Mouse (Mus musculus): ENCODE data around the gene Dgki. TPM values are rescaled to one million over a fixed set of nuclear protein-coding genes. Genes with fewer than 3 reads are reported as not detected.

Gene Dgki
- polyA plus RNA-seq, 1 experiment from 2014 or later, result 0.88 TPM

DNA sequence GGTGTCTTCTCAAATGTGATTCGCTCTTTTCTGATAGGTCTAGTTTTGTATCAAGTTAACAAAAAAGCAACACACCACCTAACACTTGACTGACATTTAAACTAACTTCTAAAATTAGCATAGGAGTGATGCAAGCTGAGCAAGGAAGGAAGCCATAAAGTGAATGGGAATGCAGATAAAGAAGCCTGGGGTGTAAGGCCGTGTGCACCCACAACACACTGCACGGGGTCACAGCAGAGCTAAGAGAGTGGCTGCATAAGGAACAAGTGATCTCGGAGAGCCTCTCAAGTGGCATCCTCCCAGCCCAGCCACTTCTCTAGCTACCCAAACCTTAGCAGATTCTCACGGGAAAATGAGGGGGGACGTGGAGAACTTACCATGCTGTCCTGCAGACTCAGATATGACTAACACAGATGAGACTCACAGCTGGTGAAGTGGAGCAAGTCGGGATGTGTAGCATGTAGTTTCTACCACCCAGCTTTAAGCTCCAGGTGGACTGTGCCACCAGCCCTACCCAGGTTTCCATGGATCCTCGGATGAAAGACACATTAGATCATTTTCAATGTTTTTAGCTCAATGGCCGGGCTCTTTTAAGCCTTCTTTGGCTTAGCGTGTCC lies 38.6 kb downstream of the Dgki start:
- no peaks in the 10 kb centered on the region; the same call in 1 of the 2 replicates for H3K9me3 ChIP-seq (ENCODE audit: control insufficient read depth, low read length)
- H3K36me3 ChIP-seq (ENCODE audit: control insufficient read depth, insufficient read depth, low read length), result no peaks in the 10 kb centered on the region
- no peak overlapping the region for H3K4me3 ChIP-seq (ENCODE audit: control insufficient read depth in 1 of 2, insufficient read depth in 1 of 2, low read depth in 1 of 2, low read length in 2 of 2)
- 55% methylated on average over 10 of the region's 10 CpGs for WGBS
- H3K4me2 ChIP-seq (ENCODE audit: low read length), result no peak overlapping the region
- ATAC-seq (ENCODE audit: insufficient number of reproducible peaks, insufficient read depth, low FRiP score, low read depth), result no peak
- peaks cover 12 to 19% of the 10 kb centered on the region in 2 experiments for H3K4me1 ChIP-seq (ENCODE audit: control insufficient read depth in 2 of 2, insufficient read depth in 2 of 2, low read length in 2 of 2)
- H3K27me3 ChIP-seq (ENCODE audit: control insufficient read depth, insufficient read depth, low read length), result no peaks in the 10 kb centered on the region
- H3K27ac ChIP-seq (replicated peaks in 1 of 2; ENCODE audit: control insufficient read depth in 1 of 2, insufficient read depth in 1 of 2, low read depth in 2 of 2, low read length in 2 of 2), result no peak overlapping the region
- no peak overlapping the region for H3K9ac ChIP-seq (ENCODE audit: low read length)

GRCm38 (mm10) chr6:37258662-37259061 lies 41.3 kb downstream of the Dgki start:
- Histone ChIP-seq H3K9me3 (ENCODE audit: control insufficient read depth, low read length) (no peaks in the 10 kb centered on the region; the same call in 1 of the 2 replicates), H3K36me3 (ENCODE audit: control insufficient read depth, insufficient read depth, low read length) (no peaks in the 10 kb centered on the region), H3K27ac (replicated peaks in 1 of 2; ENCODE audit: control insufficient read depth in 1 of 2, insufficient read depth in 1 of 2, low read depth in 2 of 2, low read length in 2 of 2) (no peak overlapping the region), H3K4me1 (ENCODE audit: control insufficient read depth in 2 of 2, insufficient read depth in 2 of 2, low read length in 2 of 2) (peaks cover 16 to 31% of the 10 kb centered on the region in 2 experiments), H3K4me2 (ENCODE audit: low read length) (no peak overlapping the region), H3K9ac (ENCODE audit: low read length) (no peak overlapping the region), H3K27me3 (ENCODE audit: control insufficient read depth, insufficient read depth, low read length) (no peaks in the 10 kb centered on the region), H3K4me3 (ENCODE audit: control insufficient read depth in 1 of 2, insufficient read depth in 1 of 2, low read depth in 1 of 2, low read length in 2 of 2) (no peak overlapping the region)
- no peak for ATAC-seq (ENCODE audit: insufficient number of reproducible peaks, insufficient read depth, low FRiP score, low read depth)
- 83% methylated on average over 7 of the region's 7 CpGs for WGBS

DNA sequence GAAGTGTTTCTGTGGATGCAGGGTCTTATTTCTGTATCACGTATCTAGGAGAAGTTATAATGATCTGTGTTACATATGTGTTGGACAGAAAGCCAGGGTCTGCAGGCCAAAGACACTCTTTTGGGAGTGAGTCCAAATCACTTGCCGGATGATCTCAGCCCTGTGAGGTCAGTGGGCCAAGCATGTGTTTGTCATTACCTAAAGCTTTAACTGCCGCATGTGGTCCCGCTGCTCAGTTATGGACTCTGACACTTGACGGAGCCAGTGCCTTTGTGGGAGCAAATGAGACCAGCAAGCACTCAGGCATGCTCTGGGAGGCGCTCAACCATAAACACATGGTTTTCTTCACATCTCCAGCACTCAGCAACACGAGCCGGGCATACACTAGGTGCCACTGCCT lies 45.8 kb downstream of the Dgki start:
- 36% methylated on average over 8 of the region's 8 CpGs for WGBS
- no peak overlapping the region for H3K4me2 ChIP-seq (ENCODE audit: low read length)
- H3K27me3 ChIP-seq (ENCODE audit: control insufficient read depth, insufficient read depth, low read length), result no peaks in the 10 kb centered on the region
- no peak overlapping the region for H3K4me3 ChIP-seq (ENCODE audit: control insufficient read depth in 1 of 2, insufficient read depth in 1 of 2, low read depth in 1 of 2, low read length in 2 of 2)
- H3K4me1 ChIP-seq (ENCODE audit: control insufficient read depth in 2 of 2, insufficient read depth in 2 of 2, low read length in 2 of 2), result peaks cover 3 to 11% of the 10 kb centered on the region in 2 experiments; a peak in 3 of 4 replicates
- H3K9ac ChIP-seq (ENCODE audit: low read length), result no peak overlapping the region
- no peak overlapping the region for H3K27ac ChIP-seq (replicated peaks in 1 of 2; ENCODE audit: control insufficient read depth in 1 of 2, insufficient read depth in 1 of 2, low read depth in 2 of 2, low read length in 2 of 2)
- ATAC-seq (ENCODE audit: insufficient number of reproducible peaks, insufficient read depth, low FRiP score, low read depth), result no peak
- no peaks in the 10 kb centered on the region for H3K36me3 ChIP-seq (ENCODE audit: control insufficient read depth, insufficient read depth, low read length)
- H3K9me3 ChIP-seq (ENCODE audit: control insufficient read depth, low read length), result no peaks in the 10 kb centered on the region

GRCm38 (mm10) chr6:37252536-37252935 lies 47.4 kb downstream of the Dgki start:
- H3K36me3 ChIP-seq (ENCODE audit: control insufficient read depth, insufficient read depth, low read length), result no peaks in the 10 kb centered on the region
- 97% methylated on average over 4 of the region's 4 CpGs for WGBS
- no peak overlapping the region for H3K4me2 ChIP-seq (ENCODE audit: low read length)
- H3K9me3 ChIP-seq (ENCODE audit: control insufficient read depth, low read length), result no peaks in the 10 kb centered on the region
- no peak overlapping the region for H3K4me3 ChIP-seq (ENCODE audit: control insufficient read depth in 1 of 2, insufficient read depth in 1 of 2, low read depth in 1 of 2, low read length in 2 of 2)
- no peak for ATAC-seq (ENCODE audit: insufficient number of reproducible peaks, insufficient read depth, low FRiP score, low read depth)
- no peak overlapping the region for H3K9ac ChIP-seq (ENCODE audit: low read length)
- peaks cover 3 to 11% of the 10 kb centered on the region in 2 experiments; a peak in 3 of 4 replicates for H3K4me1 ChIP-seq (ENCODE audit: control insufficient read depth in 2 of 2, insufficient read depth in 2 of 2, low read length in 2 of 2)
- no peaks in the 10 kb centered on the region for H3K27me3 ChIP-seq (ENCODE audit: control insufficient read depth, insufficient read depth, low read length)
- H3K27ac ChIP-seq (replicated peaks in 1 of 2; ENCODE audit: control insufficient read depth in 1 of 2, insufficient read depth in 1 of 2, low read depth in 2 of 2, low read length in 2 of 2), result no peak overlapping the region

DNA sequence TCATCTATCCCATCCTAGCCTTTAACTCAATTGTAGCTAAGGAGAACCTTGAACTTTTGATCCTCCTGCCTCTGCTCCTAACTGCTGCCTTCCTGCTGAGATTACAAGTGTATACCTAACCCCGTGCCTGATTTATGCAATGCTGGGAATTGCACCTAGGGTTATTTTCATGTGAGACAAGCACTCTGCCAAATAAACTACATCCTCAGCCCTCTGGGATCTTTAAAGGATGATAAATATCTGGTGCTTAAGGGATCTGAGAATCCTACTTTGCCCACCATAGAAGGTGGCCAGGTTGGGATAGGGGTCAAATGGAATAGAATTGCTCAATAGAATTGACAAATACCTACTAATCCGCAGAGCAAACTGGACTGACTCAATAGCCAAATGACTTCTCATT lies 49.3 kb downstream of the Dgki start:
- H3K9me3 ChIP-seq (ENCODE audit: control insufficient read depth, low read length), result no peaks in the 10 kb centered on the region
- no peaks in the 10 kb centered on the region for H3K27me3 ChIP-seq (ENCODE audit: control insufficient read depth, insufficient read depth, low read length)
- ATAC-seq (ENCODE audit: insufficient number of reproducible peaks, insufficient read depth, low FRiP score, low read depth), result no peak
- H3K36me3 ChIP-seq (ENCODE audit: control insufficient read depth, insufficient read depth, low read length), result no peaks in the 10 kb centered on the region
- H3K4me3 ChIP-seq (ENCODE audit: control insufficient read depth in 1 of 2, insufficient read depth in 1 of 2, low read depth in 1 of 2, low read length in 2 of 2), result no peak overlapping the region
- peaks cover 6 to 11% of the 10 kb centered on the region in 2 experiments for H3K4me1 ChIP-seq (ENCODE audit: control insufficient read depth in 2 of 2, insufficient read depth in 2 of 2, low read length in 2 of 2)
- H3K9ac ChIP-seq (ENCODE audit: low read length), result no peak overlapping the region
- WGBS, result 85% methylated on average over 2 of the region's 2 CpGs
- no peak overlapping the region for H3K4me2 ChIP-seq (ENCODE audit: low read length)
- no peak overlapping the region for H3K27ac ChIP-seq (replicated peaks in 1 of 2; ENCODE audit: control insufficient read depth in 1 of 2, insufficient read depth in 1 of 2, low read depth in 2 of 2, low read length in 2 of 2)

GRCm38 (mm10) chr6:37245757-37246156 lies 54.2 kb downstream of the Dgki start:
- Histone ChIP-seq H3K4me2 (ENCODE audit: low read length) (no peak overlapping the region), H3K36me3 (ENCODE audit: control insufficient read depth, insufficient read depth, low read length) (no peaks in the 10 kb centered on the region), H3K4me3 (ENCODE audit: control insufficient read depth in 1 of 2, insufficient read depth in 1 of 2, low read depth in 1 of 2, low read length in 2 of 2) (no peak overlapping the region), H3K4me1 (ENCODE audit: control insufficient read depth in 2 of 2, insufficient read depth in 2 of 2, low read length in 2 of 2) (peaks cover 15 to 19% of the 10 kb centered on the region in 2 experiments), H3K27me3 (ENCODE audit: control insufficient read depth, insufficient read depth, low read length) (no peaks in the 10 kb centered on the region), H3K9ac (ENCODE audit: low read length) (no peak overlapping the region), H3K27ac (replicated peaks in 1 of 2; ENCODE audit: control insufficient read depth in 1 of 2, insufficient read depth in 1 of 2, low read depth in 2 of 2, low read length in 2 of 2) (0 out of 4 replicates have a peak overlapping the region, but pooled peaks of 1 of the 2 experiments have one; percentile 0), H3K9me3 (ENCODE audit: control insufficient read depth, low read length) (no peaks in the 10 kb centered on the region)
- no peak for ATAC-seq (ENCODE audit: insufficient number of reproducible peaks, insufficient read depth, low FRiP score, low read depth)
- WGBS, result 49% methylated on average over 7 of the region's 7 CpGs

GRCm38 (mm10) chr6:37244074-37244473 lies 55.9 kb downstream of the Dgki start:
- no peak overlapping the region for H3K27ac ChIP-seq (replicated peaks in 1 of 2; ENCODE audit: control insufficient read depth in 1 of 2, insufficient read depth in 1 of 2, low read depth in 2 of 2, low read length in 2 of 2)
- peaks cover 15 to 19% of the 10 kb centered on the region in 2 experiments for H3K4me1 ChIP-seq (ENCODE audit: control insufficient read depth in 2 of 2, insufficient read depth in 2 of 2, low read length in 2 of 2)
- no peaks in the 10 kb centered on the region for H3K36me3 ChIP-seq (ENCODE audit: control insufficient read depth, insufficient read depth, low read length)
- H3K9ac ChIP-seq (ENCODE audit: low read length), result no peak overlapping the region
- 80% methylated on average over 11 of the region's 11 CpGs for WGBS
- H3K27me3 ChIP-seq (ENCODE audit: control insufficient read depth, insufficient read depth, low read length), result no peaks in the 10 kb centered on the region
- no peak overlapping the region for H3K4me2 ChIP-seq (ENCODE audit: low read length)
- ATAC-seq (ENCODE audit: insufficient number of reproducible peaks, insufficient read depth, low FRiP score, low read depth), result no peak
- H3K4me3 ChIP-seq (ENCODE audit: control insufficient read depth in 1 of 2, insufficient read depth in 1 of 2, low read depth in 1 of 2, low read length in 2 of 2), result no peak overlapping the region
- H3K9me3 ChIP-seq (ENCODE audit: control insufficient read depth, low read length), result no peaks in the 10 kb centered on the region

DNA sequence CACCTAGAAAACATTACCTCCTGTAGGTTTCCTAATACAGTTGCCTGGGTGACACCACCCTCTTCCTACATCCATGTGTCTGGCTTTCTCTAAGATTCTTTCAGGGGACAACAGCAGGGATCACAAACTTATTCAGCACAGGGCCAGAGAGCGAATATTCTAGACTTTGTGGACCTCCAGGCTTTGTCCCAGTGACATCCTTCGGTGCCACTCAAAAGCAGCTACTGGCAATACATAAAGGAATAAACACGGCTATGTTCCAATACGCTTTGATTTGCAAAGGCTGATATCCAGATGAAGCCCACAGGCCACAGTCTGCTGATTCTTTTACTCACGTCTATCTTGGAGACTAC lies 57.2 kb downstream of the Dgki start:
- Histone ChIP-seq H3K27ac (replicated peaks in 1 of 2; ENCODE audit: control insufficient read depth in 1 of 2, insufficient read depth in 1 of 2, low read depth in 2 of 2, low read length in 2 of 2) (peak overlapping the region; percentile 53 to 59), H3K4me1 (ENCODE audit: control insufficient read depth in 2 of 2, insufficient read depth in 2 of 2, low read length in 2 of 2) (peaks cover 18 to 20% of the 10 kb centered on the region in 2 experiments), H3K27me3 (ENCODE audit: control insufficient read depth, insufficient read depth, low read length) (no peaks in the 10 kb centered on the region), H3K9me3 (ENCODE audit: control insufficient read depth, low read length) (no peaks in the 10 kb centered on the region), H3K9ac (ENCODE audit: low read length) (no peak overlapping the region), H3K4me3 (ENCODE audit: control insufficient read depth in 1 of 2, insufficient read depth in 1 of 2, low read depth in 1 of 2, low read length in 2 of 2) (no peak overlapping the region), H3K36me3 (ENCODE audit: control insufficient read depth, insufficient read depth, low read length) (no peaks in the 10 kb centered on the region), H3K4me2 (ENCODE audit: low read length) (no peak overlapping the region)
- no peak for ATAC-seq (ENCODE audit: insufficient number of reproducible peaks, insufficient read depth, low FRiP score, low read depth)
- 78% methylated on average over 5 of the region's 5 CpGs for WGBS
